Mouse (Mus musculus) heart, postnatal 4 days (tissue): Measurements from ENCODE around the gene Sos2. TPM values are rescaled to one million over a fixed set of nuclear protein-coding genes. Genes with fewer than 3 reads are reported as not detected.
A peak's percentile ranks its signal among the peaks of the same experiment; 100 is the strongest.
"Not testable (repeated sequence)": the region's sequence is repeated elsewhere in the genome, so short reads cannot be mapped to it uniquely, and the experiment has no call there.

Experiments
- DNase-seq: peaks from one replicate; pipeline ENCODE4 v3.0.0; 2021
- total RNA-seq, 2 experiments: library from RNA; stranded (reverse); gene quantifications; 2 replicates each; pipeline ENCODE4 v1.2.3; 2021

Sos2 gene
- total RNA-seq, 2 experiments from 2014 or later = 28.2 to 30.3 TPM

DNA sequence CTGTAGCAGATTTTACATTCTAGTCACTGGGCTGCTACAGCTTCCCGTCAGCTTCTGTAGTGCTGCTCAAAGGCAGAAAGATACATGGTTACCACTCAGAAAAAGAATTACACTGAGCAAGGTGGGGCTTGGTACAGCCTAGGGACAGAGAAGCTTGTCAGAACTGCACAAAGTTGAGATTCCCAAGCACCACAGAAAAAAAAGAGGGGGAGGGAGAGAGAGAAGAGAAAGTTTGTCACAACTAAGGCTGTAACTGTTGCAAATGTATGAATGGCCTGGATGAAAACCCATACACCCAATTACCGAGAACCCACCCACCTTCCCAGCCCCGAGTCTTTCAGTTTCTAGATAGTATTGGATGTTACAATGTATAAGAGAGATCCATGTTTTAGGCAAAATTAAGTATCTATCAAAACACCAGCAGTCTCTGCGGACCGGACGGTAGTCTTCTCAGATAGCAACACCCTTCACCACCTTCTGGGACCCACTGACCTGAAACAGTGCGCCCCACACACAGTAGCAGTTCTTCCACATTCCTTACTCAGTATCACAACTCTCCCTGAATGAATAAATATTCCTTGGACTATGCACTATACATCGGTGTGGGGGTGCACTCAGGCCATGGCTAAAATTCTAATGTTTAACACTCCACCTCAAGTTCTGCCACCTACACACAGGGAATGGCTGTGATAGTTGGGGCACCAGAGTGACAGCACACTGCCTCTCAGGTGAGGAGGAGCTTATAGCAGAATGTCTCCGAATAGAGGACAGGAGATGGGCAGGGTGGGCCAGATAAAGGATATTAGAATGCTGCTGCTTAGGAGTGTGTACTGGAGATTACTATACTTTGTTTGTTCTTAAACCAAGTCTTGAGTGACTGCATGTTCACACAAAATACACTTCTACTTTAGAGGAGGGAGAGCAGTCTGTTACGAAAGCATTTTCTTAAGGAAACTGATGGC is 6.8 kb downstream of the Sos2 start:
- no peak for DNase-seq

DNA sequence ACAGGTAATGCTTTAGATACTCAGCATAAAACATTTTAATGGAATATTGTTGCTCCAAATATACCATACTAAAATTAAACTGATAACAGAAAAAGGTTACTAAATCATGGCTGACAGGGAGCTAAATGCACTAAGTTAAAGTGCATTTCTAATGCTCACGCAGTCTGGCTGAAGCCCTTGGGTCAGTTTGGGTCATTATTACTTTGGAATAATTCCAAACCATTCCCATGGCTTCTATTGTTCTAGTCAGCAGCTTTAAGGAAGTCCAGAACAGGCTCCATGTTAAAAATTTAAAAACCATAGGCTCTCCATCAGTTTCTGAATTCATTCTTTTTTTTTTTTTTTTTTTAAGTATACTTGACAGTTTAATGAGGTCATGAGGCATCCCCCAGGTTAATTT is 7.5 kb downstream of the Sos2 start:
- DNase-seq = no peak

GRCm38 (mm10) chr12:69666721-69667120 is 14.9 kb downstream of the Sos2 start:
- no peak for DNase-seq

DNA sequence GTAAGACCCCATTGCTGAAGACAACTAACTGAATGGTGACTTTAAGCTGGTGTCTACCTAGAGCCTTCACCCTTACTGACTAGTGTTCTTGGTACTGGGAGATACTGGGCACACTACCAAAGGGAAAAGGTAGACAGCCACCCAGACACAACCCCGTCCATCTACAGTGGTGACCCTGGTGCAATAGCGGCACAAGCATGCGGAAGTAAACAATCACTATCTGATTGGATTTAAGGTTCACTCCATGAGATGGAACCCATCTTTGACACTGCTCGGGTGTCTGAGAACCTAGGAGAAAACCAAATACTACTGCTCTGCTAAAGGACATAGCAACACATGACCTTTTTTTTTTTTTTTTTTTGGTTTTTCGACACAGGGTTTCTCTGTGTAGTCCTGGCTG is 20.0 kb downstream of the Sos2 start:
- DNase-seq = no peak

- DNase-seq = not testable (repeated sequence)
Measured at GRCm38 (mm10) chr12:69653973-69654372, 27.7 kb downstream of the Sos2 start.

DNA sequence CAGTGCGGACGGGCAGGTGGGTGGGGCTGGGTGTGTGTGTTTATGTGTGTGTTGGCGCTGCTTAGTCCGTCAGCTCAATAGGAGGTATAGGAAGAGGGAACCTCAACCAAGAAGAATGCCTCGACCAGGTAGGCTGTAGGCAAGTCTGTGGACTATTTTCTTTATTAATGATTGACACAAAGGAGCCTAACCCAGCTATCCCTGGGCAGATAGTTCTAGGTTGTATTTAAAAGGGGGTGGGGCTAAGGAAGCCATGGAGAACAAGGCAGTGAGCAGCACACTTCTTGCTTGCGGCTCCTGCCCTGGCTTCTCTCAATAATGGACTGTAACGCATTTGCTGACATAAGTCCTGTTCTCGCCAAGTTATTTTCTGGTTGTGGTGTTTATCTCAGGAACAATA is 32.1 kb downstream of the Sos2 start:
- DNase-seq = no peak

GRCm38 (mm10) chr12:69645821-69646616 is 35.6 kb downstream of the Sos2 start:
- DNase-seq = peak; percentile 20

GRCm38 (mm10) chr12:69644877-69645276 is 36.8 kb downstream of the Sos2 start:
- DNase-seq = peak; percentile 59

- no peak for DNase-seq
Measured at GRCm38 (mm10) chr12:69642877-69643276, 38.8 kb downstream of the Sos2 start.

- DNase-seq = peak; percentile 35
Measured at GRCm38 (mm10) chr12:69634761-69635160, 46.9 kb downstream of the Sos2 start.

GRCm38 (mm10) chr12:69618590-69618989 is 63.1 kb downstream of the Sos2 start:
- DNase-seq = not testable (repeated sequence)

- DNase-seq = no peak
Measured at GRCm38 (mm10) chr12:69604367-69604766, 77.3 kb downstream of the Sos2 start.

DNA sequence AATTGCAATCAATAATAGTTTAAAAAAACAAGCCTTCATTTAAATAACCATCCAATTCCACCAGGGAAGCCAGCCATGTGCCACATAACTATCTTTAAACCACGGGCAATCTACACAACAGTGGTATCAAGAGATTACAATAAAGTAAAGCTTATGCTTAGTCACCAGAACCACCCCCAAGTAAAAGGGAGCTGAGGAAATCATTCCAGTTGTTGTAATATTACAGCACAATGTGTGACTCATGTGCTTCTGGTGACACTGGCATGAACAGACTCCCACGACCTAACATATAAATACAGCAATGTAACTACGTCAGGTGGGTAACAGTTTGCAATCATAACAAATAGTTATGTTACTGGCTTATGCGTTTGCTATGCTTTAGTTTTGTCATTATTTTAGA is 84.2 kb downstream of the Sos2 start:
- no peak for DNase-seq

GRCm38 (mm10) chr12:69593130-69593529 is 88.5 kb downstream of the Sos2 start:
- no peak for DNase-seq

- DNase-seq = no peak
Measured at GRCm38 (mm10) chr12:69583270-69583629, 98.4 kb downstream of the Sos2 start.

DNA sequence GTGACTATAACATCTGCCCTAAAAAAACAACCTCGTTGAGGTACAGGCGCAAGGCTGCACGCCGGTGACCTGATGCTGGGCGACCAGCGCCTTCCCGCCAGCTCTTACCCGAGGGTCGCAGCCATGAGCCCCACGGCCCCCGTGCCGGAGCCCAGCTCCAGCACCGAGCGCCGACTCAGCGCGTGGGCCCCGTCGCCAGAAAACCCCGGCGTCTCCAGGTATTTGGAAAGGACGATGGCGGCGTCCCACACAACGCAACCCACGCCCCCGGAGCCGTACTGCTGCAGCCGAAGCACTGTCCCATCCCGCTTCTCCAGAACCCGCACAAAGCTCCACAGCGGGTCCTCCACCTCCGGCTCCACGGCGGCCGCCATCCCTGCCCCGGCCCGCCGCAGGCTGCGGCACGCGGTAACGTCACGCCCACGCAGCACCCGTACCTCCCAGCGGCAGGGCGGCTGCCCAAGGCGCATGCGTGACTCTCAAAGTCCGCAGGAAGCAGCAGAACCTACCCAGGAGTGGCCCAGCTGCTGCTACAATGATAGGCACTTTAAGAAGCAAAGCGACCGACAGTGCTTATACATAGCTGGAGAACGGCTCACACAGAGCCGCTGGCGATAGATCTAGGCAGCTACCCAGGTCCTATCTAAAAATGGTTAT is 98.9 kb downstream of the Sos2 start, which contains the start of gene Vcpkmt:
TSS of gene Vcpkmt (minus strand) at position 416 of the 657 bp plus-strand sequence.
- peak; percentile 90 for DNase-seq

DNA sequence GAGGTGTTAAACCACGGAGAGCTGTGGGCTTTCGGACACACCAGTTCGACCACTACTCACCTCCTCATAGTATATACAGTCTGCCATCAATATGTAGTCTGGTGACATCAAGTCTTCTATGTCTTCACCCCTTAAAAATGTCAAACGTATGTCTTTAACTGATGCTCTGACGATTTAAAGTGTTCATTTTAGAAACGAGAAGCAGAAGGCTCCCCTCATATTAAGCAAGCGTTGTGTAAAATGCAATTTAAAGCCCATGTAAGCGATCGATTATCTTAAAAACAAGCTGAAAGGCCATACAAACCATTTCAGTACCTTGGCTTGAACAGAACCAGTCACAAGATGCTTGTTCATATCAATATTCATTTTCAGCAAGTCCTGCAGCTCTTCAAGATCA is 99.4 kb downstream of the Sos2 start:
- no peak for DNase-seq

DNA sequence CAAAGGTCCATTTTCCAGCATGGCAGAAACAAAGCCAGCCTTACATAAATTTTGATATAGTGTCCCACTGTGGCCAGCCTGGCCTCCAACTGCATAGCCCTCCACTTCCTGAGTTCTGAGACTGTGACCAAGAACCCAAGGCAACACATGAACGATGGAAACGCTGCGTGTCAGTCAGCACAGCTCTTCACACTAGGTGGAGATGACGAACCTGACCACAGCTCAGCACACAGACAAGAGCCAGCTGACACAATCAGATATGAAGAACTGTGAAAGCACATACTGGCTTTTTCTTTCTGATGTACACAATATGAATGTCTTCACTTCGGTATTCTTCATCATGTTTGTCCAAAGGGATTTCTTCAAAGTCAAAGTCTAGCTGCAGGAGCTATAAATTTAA is 102.0 kb downstream of the Sos2 start:
- no peak for DNase-seq

- DNase-seq = no peak
Measured at GRCm38 (mm10) chr12:69576120-69576627, 105.5 kb downstream of the Sos2 start.

- peak; percentile 88 for DNase-seq
Measured at GRCm38 (mm10) chr12:69573916-69574881, 107.5 kb downstream of the Sos2 start.

DNA sequence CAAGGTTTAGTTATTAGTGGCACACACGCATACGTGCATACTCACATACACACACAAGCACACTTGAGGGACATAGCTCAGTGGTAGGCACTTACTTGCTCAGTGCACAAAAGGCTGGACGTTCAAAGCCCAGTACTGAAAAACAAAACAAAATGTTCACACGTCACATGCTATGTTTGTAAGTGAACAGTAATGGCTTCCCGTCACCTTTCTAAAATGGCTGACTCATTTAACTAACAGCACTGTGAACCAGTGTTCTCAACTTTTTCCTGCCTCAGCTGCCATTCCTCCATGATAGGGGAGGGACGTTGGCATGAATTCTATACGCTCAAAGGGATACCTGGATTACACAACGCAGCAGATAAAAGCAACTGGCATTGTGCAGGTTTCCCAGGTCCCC is 108.4 kb downstream of the Sos2 start:
- DNase-seq = no peak
